Mouse (Mus musculus) intestine, embryonic 14.5 days (tissue): ENCODE measurements at regions not wholly inside any gene's neighbourhood (a gene's known extent, or its start where the extent isn't known, plus 50 kb on each side); places are given as distances from the start of the nearest gene placed in this dataset.

Source experiments
- ATAC-seq: fragments of 200-750 bp; cut with Nextera tagmentation; replicated peaks from 2 replicates; pipeline ENCODE4 v1.8.0; 2017; ENCODE audit warnings: low read depth, moderate number of reproducible peaks, moderate TSS enrichment, moderate library complexity; ENCODE audit not compliant: low FRiP score, low TSS enrichment
- DNase-seq: peaks from one replicate; pipeline ENCODE4 v3.0.0-alpha.2; 2018; ENCODE audit warnings: low spot score
- H3K27ac ChIP-seq: fragments of 300-500 bp; sonication (generic); 2 replicates; pipeline ENCODE4 v1.5.1; 2014; ENCODE audit warnings: low read depth, mild to moderate bottlenecking, control low read depth
- H3K27me3 ChIP-seq: fragments of 300-500 bp; sonication (generic); replicated peaks from 2 replicates; pipeline ENCODE4 v1.6.1; 2014; ENCODE audit warnings: low read length, control low read depth; ENCODE audit not compliant: control insufficient read depth, insufficient read depth
- H3K36me3 ChIP-seq: fragments of 300-500 bp; sonication (generic); 2 replicates; pipeline ENCODE4 v1.6.1; 2014; ENCODE audit warnings: low read length, control low read depth; ENCODE audit not compliant: control insufficient read depth, insufficient read depth
- H3K4me1 ChIP-seq: fragments of 300-500 bp; sonication (generic); replicated peaks from 2 replicates; pipeline ENCODE4 v1.6.1; 2014; ENCODE audit warnings: low read length, control low read depth, mixed read lengths; ENCODE audit not compliant: control insufficient read depth, insufficient read depth
- H3K4me2 ChIP-seq: fragments of 300-500 bp; sonication (generic); 2 replicates; pipeline ENCODE4 v1.6.1; 2014; ENCODE audit warnings: low read length
- H3K4me3 ChIP-seq: fragments of 300-500 bp; sonication (generic); 2 replicates; pipeline ENCODE4 v1.5.1; 2014; ENCODE audit warnings: low read depth, low read length, control low read depth, mixed read lengths
- H3K9ac ChIP-seq: fragments of 300-500 bp; sonication (generic); 2 replicates; pipeline ENCODE4 v1.6.1; 2014; ENCODE audit warnings: mild to moderate bottlenecking, low read length
- H3K9me3 ChIP-seq: fragments of 300-500 bp; sonication (generic); 2 replicates; pipeline ENCODE4 v1.6.1; 2016; ENCODE audit warnings: low read length, control low read depth; ENCODE audit not compliant: control insufficient read depth
- WGBS: fragments of 180-500 bp; shearing (Covaris S2); extraction: QIAGEN DNeasy Blood & Tissue Kit; methylation state at CpG from one replicate; pipeline ENCODE4 v1.1.7; 2014; 5-methylcytosine and 5-hydroxymethylcytosine counted together

GRCm38 (mm10) chr16:62681880-62682279 is 104.7 kb downstream of the Nsun3 start:
- no peak for ATAC-seq
- Histone ChIP-seq H3K27me3 (no peaks in the 10 kb centered on the region), H3K9ac (no peak overlapping the region), H3K36me3 (no peaks in the 10 kb centered on the region), H3K4me1 (no peaks in the 10 kb centered on the region), H3K4me2 (no peak overlapping the region), H3K9me3 (no peaks in the 10 kb centered on the region), H3K4me3 (no peak overlapping the region), H3K27ac (no peak overlapping the region)
- WGBS, result 79% methylated on average over 5 of the region's 5 CpGs
- DNase-seq, result no peak

- ATAC-seq (no peak), DNase-seq (no peak)
- 76% methylated on average over 6 of the region's 6 CpGs for WGBS
- Histone ChIP-seq H3K27ac (no peak overlapping the region), H3K4me1 (no peaks in the 10 kb centered on the region), H3K4me3 (no peak overlapping the region), H3K27me3 (no peaks in the 10 kb centered on the region), H3K4me2 (no peak overlapping the region), H3K9me3 (no peaks in the 10 kb centered on the region), H3K9ac (no peak overlapping the region), H3K36me3 (no peaks in the 10 kb centered on the region)
Measured at GRCm38 (mm10) chr16:62676815-62677214, 109.8 kb downstream of the Nsun3 start.

- WGBS, result 84% methylated on average over 2 of the region's 2 CpGs
- H3K36me3 ChIP-seq, result no peaks in the 10 kb centered on the region
- no peaks in the 10 kb centered on the region for H3K27me3 ChIP-seq
- H3K27ac ChIP-seq, result no peak overlapping the region
- no peak overlapping the region for H3K9ac ChIP-seq
- ATAC-seq (no peak), DNase-seq (no peak)
- no peak overlapping the region for H3K4me2 ChIP-seq
- H3K4me3 ChIP-seq, result no peak overlapping the region
- no peaks in the 10 kb centered on the region for H3K9me3 ChIP-seq
- no peaks in the 10 kb centered on the region for H3K4me1 ChIP-seq
Measured at GRCm38 (mm10) chr16:62657383-62657782, 129.2 kb downstream of the Nsun3 start.

GRCm38 (mm10) chr16:62654436-62654835 is 132.2 kb downstream of the Nsun3 start:
- Histone ChIP-seq H3K4me3 (no peak overlapping the region), H3K9ac (no peak overlapping the region), H3K9me3 (no peaks in the 10 kb centered on the region), H3K36me3 (no peaks in the 10 kb centered on the region), H3K4me2 (no peak overlapping the region), H3K27ac (no peak overlapping the region), H3K27me3 (no peaks in the 10 kb centered on the region), H3K4me1 (no peaks in the 10 kb centered on the region)
- WGBS, result 86% methylated on average over 1 of the region's 1 CpGs
- DNase-seq (no peak), ATAC-seq (no peak)

GRCm38 (mm10) chr16:62653817-62654216 is 132.8 kb downstream of the Nsun3 start:
- no peak overlapping the region for H3K4me2 ChIP-seq
- H3K4me3 ChIP-seq, result no peak overlapping the region
- no peaks in the 10 kb centered on the region for H3K36me3 ChIP-seq
- no peaks in the 10 kb centered on the region for H3K27me3 ChIP-seq
- no peak overlapping the region for H3K27ac ChIP-seq
- H3K4me1 ChIP-seq, result no peaks in the 10 kb centered on the region
- WGBS, result 47% methylated on average over 8 of the region's 8 CpGs
- ATAC-seq (no peak), DNase-seq (no peak)
- no peaks in the 10 kb centered on the region for H3K9me3 ChIP-seq
- no peak overlapping the region for H3K9ac ChIP-seq

- ATAC-seq (no peak), DNase-seq (no peak)
- H3K4me3 ChIP-seq, result no peak overlapping the region
- no peaks in the 10 kb centered on the region for H3K27me3 ChIP-seq
- H3K27ac ChIP-seq, result no peak overlapping the region
- WGBS, result 74% methylated on average over 6 of the region's 6 CpGs
- H3K9ac ChIP-seq, result no peak overlapping the region
- H3K4me2 ChIP-seq, result no peak overlapping the region
- H3K36me3 ChIP-seq, result no peaks in the 10 kb centered on the region
- no peaks in the 10 kb centered on the region for H3K9me3 ChIP-seq
- H3K4me1 ChIP-seq, result no peaks in the 10 kb centered on the region
Measured at GRCm38 (mm10) chr16:62652769-62653465, 133.7 kb downstream of the Nsun3 start.

- Histone ChIP-seq H3K4me1 (no peaks in the 10 kb centered on the region), H3K36me3 (no peaks in the 10 kb centered on the region), H3K27me3 (no peaks in the 10 kb centered on the region), H3K27ac (no peak overlapping the region), H3K4me3 (no peak overlapping the region), H3K9me3 (no peaks in the 10 kb centered on the region), H3K9ac (no peak overlapping the region), H3K4me2 (no peak overlapping the region)
- DNase-seq, result no peak
- 91% methylated on average over 7 of the region's 7 CpGs for WGBS
- ATAC-seq, result no peak
Measured at GRCm38 (mm10) chr16:62650856-62651255, 135.8 kb downstream of the Nsun3 start.

GRCm38 (mm10) chr16:62648326-62648725 is 138.3 kb downstream of the Nsun3 start:
- 80% methylated on average over 8 of the region's 8 CpGs for WGBS
- DNase-seq (no peak), ATAC-seq (no peak)
- Histone ChIP-seq H3K27ac (no peak overlapping the region), H3K36me3 (no peaks in the 10 kb centered on the region), H3K4me3 (no peak overlapping the region), H3K4me1 (no peaks in the 10 kb centered on the region), H3K4me2 (no peak overlapping the region), H3K9ac (no peak overlapping the region), H3K27me3 (no peaks in the 10 kb centered on the region), H3K9me3 (no peaks in the 10 kb centered on the region)

GRCm38 (mm10) chr16:62646113-62646512 is 140.5 kb downstream of the Nsun3 start:
- H3K27me3 ChIP-seq, result no peaks in the 10 kb centered on the region
- no peaks in the 10 kb centered on the region for H3K36me3 ChIP-seq
- no peak overlapping the region for H3K27ac ChIP-seq
- DNase-seq (no peak), ATAC-seq (0 out of 2 replicates have a peak, but pooled peaks have one; percentile 36)
- WGBS, result 69% methylated on average over 1 of the region's 1 CpGs
- H3K4me2 ChIP-seq, result no peak overlapping the region
- no peak overlapping the region for H3K4me3 ChIP-seq
- H3K4me1 ChIP-seq, result no peaks in the 10 kb centered on the region
- no peaks in the 10 kb centered on the region for H3K9me3 ChIP-seq
- no peak overlapping the region for H3K9ac ChIP-seq
